Mouse (Mus musculus) MEL (cell line): ENCODE results near the gene Ccl24.

Source experiments
- CTCF ChIP-seq, 3 experiments: IDR thresholded peaks in 2 of 3; conservative IDR thresholded peaks in 1 of 3; 2 replicates each; pipeline ENCODE4 v1.5.1; 2011 to 2012; ENCODE audit warnings: low read length in 3 of 3, low read depth in 2 of 3, mild to moderate bottlenecking in 2 of 3, improper control_type of control experiment in 1 of 3, inconsistent platforms in 1 of 3, mixed read lengths in 1 of 3, moderate library complexity in 1 of 3; ENCODE audit not compliant: control insufficient read depth in 1 of 3, insufficient read depth in 1 of 3, poor library complexity in 1 of 3, severe bottlenecking in 1 of 3
- ELF1 ChIP-seq: IDR thresholded peaks from 2 replicates; pipeline ENCODE4 v1.6.1; 2014; ENCODE audit warnings: low read depth, mild to moderate bottlenecking, inconsistent platforms, low read length, improper control_type of control experiment, moderate library complexity
- GATA1 ChIP-seq: IDR thresholded peaks from 2 replicates; pipeline ENCODE4 v1.6.1; 2011; ENCODE audit warnings: low read depth, low read length, improper control_type of control experiment
- MYC ChIP-seq: IDR thresholded peaks from 2 replicates; pipeline ENCODE4 v1.6.1; 2011; ENCODE audit warnings: low read depth, mild to moderate bottlenecking, low read length, improper control_type of control experiment, moderate library complexity
- POLR2A ChIP-seq, 2 experiments: IDR thresholded peaks; 2 replicates each; pipeline ENCODE4 v1.6.1; 2011 to 2012; ENCODE audit warnings: low read length in 2 of 2, mild to moderate bottlenecking in 2 of 2, control low read depth in 1 of 2, improper control_type of control experiment in 1 of 2, low read depth in 1 of 2, moderate library complexity in 1 of 2; ENCODE audit not compliant: control insufficient read depth in 1 of 2, insufficient read depth in 1 of 2, poor library complexity in 1 of 2
- POLR2AphosphoS2 ChIP-seq: IDR thresholded peaks from 2 replicates; pipeline ENCODE4 v1.6.1; 2011; ENCODE audit warnings: low read length, improper control_type of control experiment
- USF2 ChIP-seq, 2 experiments: IDR thresholded peaks; 2 replicates each; pipeline ENCODE4 v1.6.1; 2011 to 2012; ENCODE audit warnings: improper control_type of control experiment in 2 of 2, low read length in 2 of 2, borderline replicate concordance in 1 of 2, inconsistent platforms in 1 of 2, low read depth in 1 of 2, mild to moderate bottlenecking in 1 of 2; ENCODE audit not compliant: insufficient read depth in 1 of 2
- ZNF384 ChIP-seq: IDR thresholded peaks from 2 replicates; pipeline ENCODE4 v1.6.1; 2012; ENCODE audit warnings: low read depth, mild to moderate bottlenecking, inconsistent platforms, low read length, improper control_type of control experiment

GRCm38 (mm10) chr5:135620526-135620925 lies 47.7 kb upstream of the Ccl24 start:
- TF ChIP-seq CTCF (IDR thresholded peaks at IDR 0.05 in 2 of 3, conservative IDR thresholded peaks at IDR 0.05 in 1 of 3; ENCODE audit: control insufficient read depth in 1 of 3, insufficient read depth in 1 of 3, low read depth in 2 of 3, low read length in 3 of 3, poor library complexity in 1 of 3, severe bottlenecking in 1 of 3) (no peak), POLR2A (IDR thresholded peaks at IDR 0.05; ENCODE audit: control insufficient read depth in 1 of 2, insufficient read depth in 1 of 2, low read depth in 1 of 2, low read length in 2 of 2, poor library complexity in 1 of 2) (no peak), ELF1 (no peak), USF2 (IDR thresholded peaks at IDR 0.05; ENCODE audit: borderline replicate concordance in 1 of 2, insufficient read depth in 1 of 2, low read depth in 1 of 2, low read length in 2 of 2) (no peak), MYC (no peak), POLR2AphosphoS2 (no peak), GATA1 (no peak), ZNF384 (no peak)
